Mouse (Mus musculus) granulocyte monocyte progenitor cell, adult 5-6 weeks (primary cell): Measurements from ENCODE around the gene Bpnt1. TPM values are rescaled to one million over a fixed set of nuclear protein-coding genes. Genes with fewer than 3 reads are reported as not detected.
A peak's percentile ranks its signal among the peaks of the same experiment; 100 is the strongest.

ENCODE experiments used
- ATAC-seq: replicated peaks from 2 replicates; pipeline ENCODE4 v1.8.0; 2016; ENCODE audit warnings: mild to moderate bottlenecking, moderate TSS enrichment, inconsistent platforms; ENCODE audit not compliant: poor library complexity, severe bottlenecking
- total RNA-seq, 2 experiments: library from RNA; stranded (forward) in 1 of 2; stranded (reverse) in 1 of 2; fragments of 200-712, 200-1000 nt in 1 of 2; fragments of >200 nt in 1 of 2; fragmentation: Nextera tagmentation in 1 of 2; gene quantifications; 2 replicates each; pipeline ENCODE4 v1.2.3; 2014 to 2017

Bpnt1 gene
- total RNA-seq, 2 experiments from 2014 or later: 14.1 to 18.6 TPM

DNA sequence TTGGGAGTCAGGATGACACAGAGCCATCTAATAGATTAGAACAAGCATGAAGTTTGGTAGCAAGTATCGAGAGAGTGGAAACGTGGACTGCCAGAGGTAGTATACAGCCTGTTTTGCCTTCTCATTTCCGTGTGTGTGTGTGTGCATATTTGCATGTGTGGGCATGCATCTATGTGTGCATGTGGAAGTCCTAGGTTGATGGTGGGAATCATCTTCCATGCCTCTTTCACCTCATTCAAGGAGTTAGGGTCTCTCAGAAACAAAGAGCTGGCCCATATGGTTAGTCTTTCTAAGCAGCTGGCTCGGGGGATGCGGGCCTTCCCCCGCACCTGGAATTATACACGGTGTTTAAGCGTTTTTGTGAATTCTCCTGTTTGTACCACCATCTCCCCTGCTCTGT, 2.1 kb upstream of the Bpnt1 start:
- no peak for ATAC-seq

DNA sequence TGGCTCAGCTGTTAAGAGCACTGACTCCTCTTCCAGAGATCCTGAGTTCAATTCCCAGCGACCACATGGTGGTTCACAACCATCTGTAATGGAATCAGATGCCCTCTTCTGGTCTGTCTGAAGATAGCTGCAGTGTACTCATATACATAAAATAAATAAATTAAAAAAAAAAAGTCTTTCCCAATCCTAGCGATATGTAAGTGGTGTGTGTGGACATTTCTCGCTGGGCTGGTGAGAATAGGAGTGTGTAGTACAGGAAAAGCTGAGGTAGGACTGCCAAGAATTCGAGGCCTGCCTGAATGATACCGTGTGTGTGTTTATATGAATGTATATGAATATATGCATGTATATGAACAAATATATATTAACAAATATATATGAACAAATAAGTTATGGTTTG, 585 bp upstream of the Bpnt1 start:
- peak; percentile 26 for ATAC-seq

DNA sequence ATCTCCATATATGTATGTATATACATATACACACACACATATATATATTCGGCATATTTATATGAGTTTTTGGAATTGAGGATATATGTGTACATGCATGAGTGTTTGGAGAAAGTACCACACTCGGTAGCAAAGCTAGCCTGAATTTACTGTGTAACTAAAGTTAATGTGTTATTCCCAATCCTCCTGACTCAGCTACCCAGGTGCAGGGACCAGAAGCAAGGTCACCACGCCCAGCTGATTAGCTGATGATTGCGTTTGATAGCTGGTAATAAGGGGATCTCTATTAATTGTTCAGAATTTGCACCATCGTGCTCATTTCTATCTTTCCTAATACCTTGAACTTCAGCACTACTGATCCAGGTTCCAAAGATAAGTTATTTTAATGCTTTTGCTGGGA, 1.7 kb downstream of the Bpnt1 start:
- no peak for ATAC-seq

DNA sequence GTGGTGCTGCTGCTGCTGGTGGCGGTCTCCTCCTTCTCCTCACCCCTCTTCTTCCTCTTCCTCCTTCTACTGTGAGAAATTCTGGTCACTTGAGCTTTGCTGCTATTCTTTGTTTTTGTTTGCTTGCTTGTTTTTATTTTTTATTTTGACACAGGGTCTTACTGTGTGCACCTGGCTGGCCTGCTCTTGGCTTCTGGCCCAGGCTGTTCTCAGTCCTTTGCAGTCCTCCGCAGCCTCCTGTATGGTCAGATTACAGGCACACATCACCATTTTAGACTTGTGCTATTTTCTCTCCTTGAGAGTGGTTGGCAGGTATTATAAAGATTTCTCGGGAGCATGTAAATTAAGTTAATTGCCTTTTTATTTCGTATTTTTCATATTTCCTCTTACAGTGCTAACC, 2.2 kb downstream of the Bpnt1 start:
- no peak for ATAC-seq

DNA sequence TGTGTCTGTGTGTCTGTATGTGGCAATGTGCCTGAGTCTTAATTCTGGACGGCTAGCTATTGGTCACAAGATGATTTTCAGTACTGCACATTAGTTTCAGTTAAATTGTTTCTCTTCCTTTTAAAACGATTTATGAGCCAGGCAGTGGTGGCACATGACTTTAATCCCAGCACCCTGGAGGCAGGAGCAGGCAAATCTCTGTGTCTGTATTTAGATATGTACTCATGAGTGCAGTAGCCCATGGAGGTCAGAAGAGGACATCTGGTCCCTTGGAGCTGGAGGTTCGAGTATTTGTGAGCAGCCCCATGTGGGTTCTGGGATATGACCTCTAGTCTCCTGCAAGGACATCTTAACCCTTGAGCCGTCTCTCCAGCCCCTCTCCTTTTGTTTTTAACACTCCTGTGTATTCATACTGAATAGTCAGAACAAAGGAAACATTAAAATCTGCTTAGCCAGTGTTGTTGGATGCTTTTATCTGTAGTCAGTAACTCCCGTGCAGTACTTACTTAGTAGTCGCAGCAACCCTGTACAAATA, 3.3 kb downstream of the Bpnt1 start:
- no peak for ATAC-seq

DNA sequence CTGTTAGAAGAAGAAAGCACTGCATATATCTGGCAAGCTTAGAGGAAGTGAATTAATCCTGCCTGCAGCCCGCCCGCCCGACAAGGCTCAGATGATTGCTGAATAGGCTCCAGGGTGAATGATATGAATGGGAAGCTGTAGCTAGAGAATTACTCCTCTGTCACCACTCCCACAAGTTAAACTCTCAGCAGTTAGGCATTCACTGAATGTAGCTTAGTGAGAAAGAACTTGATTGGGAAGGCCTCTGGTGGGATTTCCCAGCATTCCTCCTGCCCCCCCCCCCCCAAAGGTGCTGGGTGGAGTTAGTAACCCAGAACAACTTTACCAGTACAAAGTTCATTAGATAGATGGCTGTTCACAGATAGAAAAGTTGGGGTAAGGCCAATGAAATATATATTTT, 4.6 kb downstream of the Bpnt1 start:
- no peak for ATAC-seq

DNA sequence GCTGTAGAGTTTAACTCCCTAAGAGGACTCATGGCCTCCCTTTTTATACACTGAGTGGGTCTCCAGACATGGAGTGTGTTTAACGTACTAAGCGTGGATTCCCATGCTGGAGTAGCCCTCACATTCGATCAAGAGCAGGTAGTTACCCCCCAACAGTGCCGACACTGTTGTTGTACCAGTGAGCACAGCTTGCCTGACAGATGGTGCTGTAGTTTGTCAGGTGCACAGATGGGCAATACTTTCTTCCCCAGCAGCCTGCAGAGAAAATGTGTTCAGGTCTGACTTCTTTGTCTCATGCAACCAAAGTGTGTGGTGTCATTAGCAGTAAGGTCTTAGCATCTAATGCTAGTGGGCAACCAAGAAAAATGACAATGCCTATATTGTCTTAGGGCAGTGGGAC, 10.5 kb downstream of the Bpnt1 start:
- no peak for ATAC-seq

DNA sequence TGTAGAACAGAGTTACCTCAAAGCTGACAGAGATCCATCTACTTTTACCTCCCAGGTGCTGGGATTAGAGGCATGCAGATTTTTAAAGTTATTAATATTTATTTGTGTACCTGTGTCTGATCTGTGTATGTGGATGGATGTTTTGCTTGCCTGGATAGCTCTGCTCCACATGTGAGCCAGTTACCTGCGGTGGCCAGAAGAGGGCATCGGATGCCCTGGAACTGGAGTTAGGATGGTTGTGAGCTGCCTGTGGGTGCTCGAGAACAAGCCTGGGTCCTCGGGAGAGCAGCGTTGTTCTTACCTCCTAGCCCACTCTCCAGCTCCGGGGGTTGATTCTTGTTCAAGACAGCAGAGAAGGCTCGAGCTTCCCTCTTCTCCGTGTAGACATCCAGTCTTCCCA, 11.5 kb downstream of the Bpnt1 start:
- ATAC-seq: peak; percentile 53

DNA sequence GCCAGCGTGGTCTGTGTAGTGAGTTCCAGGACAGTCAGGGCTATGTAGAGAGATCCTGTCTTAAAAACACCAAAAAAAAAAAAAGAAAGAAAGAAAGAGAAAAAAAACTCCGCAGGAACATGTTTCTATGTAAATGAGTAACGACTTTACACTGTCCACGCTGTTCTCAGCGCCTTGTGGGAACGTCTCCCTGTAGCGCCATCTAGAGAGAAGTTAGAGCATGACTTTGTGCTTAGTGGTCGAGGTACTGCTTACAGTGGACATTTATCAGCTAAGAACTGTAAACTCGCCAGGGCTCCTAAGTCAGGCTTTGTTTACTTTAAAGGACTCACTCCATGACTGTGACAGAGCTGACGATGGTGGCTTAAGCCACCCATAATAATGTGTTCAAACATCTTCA, 14.2 kb downstream of the Bpnt1 start:
- ATAC-seq: peak; percentile 63

DNA sequence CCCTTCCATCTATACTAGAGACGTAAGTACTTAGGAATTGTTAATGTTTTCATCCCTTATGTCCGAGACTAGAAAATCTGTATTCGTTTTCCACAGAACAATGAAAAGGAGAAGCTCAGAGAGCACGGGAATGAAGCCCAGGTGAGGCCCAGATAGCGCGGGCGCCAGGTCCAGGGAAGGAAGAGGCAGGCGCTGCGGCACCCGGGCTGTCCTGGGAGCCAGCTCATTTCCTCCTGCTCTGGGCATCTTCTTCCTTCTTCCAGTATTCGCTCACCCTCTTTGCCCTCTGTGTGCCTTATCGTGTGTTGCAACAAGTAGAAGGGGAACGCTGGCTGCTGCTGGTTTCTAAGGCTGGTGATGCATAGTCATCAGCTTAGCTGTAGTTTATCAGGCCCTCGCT, 17.8 kb downstream of the Bpnt1 start:
- ATAC-seq: no peak

DNA sequence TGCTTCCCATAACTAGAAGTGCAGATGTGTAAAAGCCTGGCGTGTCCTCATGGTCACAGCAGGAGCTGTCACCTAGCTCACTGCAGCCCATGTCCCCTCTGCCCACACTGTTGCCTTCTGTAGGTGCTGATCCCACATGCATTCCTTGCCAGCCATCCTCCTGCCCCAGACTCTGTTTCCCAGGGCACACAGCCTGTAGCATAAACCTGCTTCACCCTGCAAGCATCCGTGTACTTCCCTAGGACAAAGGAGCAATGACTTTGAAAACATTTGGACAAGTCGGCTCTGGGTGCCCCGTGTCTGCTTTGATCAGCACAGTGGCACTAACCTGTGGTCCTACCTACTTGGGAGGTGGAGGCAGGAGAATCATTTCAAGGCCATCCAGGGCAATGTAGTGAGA, 18.7 kb downstream of the Bpnt1 start:
- no peak for ATAC-seq

DNA sequence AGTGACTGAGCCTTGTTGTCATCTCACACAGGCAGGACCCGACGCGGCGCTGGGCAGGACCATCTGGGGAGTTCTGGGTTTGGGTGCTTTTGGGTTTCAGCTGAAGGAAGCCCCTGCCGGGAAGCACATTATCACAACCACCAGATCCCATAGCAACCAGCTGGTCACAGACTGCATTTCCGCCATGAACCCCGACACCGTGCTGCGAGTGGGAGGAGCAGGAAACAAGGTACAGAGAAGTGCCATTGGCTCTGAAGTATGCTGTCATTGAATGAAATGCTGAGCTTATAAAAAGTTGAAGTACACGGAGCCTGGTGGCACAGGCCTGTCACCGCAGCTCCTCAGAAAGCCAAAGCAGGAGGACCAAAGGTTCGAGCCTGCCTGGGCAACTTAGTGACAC, 20.2 kb downstream of the Bpnt1 start:
- ATAC-seq: peak; percentile 66

DNA sequence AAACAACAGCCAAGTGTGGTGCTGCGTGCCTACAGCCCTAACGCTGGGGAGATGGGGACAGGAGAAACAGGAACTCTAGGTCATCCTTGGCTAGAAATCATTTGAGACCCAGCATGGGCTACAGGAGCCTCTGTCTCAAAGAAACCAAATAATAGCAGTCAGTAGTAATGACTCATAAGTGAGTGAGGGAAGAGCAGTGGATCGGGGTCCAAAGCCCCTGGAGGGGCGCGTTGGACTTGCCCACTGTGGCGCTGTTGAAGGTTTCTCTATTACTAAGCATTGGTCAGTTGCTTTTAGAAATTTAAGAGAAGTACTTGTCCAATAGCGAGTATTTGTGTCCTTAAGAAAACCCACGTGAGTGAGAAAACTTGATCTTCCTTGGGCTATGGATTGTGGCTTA, 21.4 kb downstream of the Bpnt1 start:
- no peak for ATAC-seq

DNA sequence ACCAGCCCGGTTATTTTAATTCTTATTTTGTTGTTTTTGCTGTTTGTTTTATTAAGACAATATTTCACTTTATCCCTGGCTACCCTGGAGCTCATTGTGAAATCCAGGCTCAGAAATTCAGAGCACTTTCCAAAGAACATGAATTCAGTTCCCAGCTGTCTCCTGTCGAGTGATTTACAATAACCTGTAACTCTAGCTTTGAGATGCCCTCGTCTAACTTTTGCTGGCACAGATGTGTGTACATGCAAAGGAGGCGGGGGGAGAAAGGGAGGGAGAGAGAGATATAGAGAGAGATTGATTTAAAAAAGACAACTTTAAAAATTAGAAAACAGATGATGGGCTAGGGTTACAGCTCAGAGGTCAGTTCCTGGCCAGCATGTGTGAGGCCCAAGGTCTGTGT, 22.8 kb downstream of the Bpnt1 start:
- ATAC-seq: no peak

DNA sequence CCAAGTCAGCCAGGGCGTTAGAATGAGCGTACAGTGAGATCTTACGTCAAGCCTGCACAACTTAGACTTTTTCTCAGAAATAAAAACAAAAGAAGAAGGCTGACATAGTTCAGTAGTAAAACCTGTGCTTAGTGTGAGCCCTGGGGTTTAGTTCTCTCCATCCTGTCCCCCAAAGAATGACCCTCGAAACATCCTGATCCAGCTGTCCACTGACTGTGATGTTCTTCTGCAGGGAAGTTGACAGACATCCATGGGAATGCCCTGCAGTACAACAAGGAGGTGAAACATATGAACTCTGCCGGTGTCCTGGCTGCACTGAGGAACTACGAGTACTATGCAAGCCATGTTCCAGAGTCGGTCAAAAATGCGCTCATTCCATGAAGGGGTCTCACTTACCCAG, 24.3 kb downstream of the Bpnt1 start:
- no peak for ATAC-seq

DNA sequence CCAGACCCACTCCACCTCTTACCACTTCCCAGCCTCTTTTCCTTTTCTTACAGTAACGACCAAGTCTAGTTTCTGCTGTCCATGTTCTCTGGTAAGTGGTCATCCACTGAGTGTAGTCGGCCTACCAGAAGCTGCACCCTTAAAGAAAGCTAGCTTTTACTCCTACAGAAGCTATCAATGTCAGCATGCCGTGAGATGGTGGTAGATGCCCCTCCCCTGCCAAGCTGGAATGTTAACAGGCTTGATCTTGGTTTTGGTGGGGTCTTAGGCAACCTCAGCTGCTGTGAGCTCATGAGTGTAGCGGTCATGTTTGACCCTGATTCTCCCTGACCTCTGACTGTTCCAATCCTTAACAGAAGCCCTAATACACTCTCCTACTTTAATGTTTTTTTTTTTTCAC, 26.3 kb downstream of the Bpnt1 start:
- no peak for ATAC-seq

DNA sequence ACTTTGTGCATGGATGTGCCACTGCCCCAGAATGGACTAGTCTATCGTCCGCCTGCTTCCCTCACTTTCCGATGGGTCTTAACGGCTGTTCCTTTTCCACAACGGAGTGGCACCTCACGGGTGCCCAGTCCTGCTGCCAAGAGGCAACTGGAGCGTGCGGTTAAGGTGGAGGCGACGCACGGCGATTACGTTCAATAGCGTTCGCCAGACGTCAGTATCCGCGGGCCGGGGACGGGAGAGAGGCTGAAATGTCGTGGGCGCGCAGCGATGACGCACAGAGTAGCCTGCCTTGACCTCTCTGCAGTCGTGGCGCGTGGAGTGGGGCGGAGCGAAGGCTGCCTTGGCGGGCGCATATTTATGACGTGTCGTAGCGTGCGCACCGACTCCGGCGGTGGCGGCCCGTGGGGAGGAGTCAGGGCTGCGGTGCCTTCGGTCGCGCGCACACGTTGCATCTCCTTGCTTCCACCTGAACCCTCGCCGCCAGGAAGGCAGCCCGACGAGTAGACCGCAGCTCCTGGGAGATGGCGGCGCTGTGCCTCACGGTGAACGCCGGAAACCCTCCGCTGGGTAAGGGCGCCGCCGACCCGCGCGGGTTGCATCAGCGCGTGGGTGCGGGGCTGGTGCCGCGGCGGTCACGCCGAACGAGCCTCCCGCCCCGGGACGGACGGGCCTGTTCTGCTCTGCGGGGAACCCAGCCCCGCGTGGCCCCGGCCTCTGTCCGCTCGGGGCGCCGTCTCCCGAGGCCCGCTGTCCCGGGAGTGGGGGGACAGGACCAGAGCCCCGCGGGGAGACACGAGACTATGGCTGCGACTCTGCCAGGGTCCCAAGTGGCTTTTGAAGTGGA, 30.9 kb downstream of the Bpnt1 start, which contains the start of gene Eprs:
Eprs (plus strand) TSS at position 368 of the 844 bp plus-strand sequence.
- ATAC-seq: peak; percentile 87

DNA sequence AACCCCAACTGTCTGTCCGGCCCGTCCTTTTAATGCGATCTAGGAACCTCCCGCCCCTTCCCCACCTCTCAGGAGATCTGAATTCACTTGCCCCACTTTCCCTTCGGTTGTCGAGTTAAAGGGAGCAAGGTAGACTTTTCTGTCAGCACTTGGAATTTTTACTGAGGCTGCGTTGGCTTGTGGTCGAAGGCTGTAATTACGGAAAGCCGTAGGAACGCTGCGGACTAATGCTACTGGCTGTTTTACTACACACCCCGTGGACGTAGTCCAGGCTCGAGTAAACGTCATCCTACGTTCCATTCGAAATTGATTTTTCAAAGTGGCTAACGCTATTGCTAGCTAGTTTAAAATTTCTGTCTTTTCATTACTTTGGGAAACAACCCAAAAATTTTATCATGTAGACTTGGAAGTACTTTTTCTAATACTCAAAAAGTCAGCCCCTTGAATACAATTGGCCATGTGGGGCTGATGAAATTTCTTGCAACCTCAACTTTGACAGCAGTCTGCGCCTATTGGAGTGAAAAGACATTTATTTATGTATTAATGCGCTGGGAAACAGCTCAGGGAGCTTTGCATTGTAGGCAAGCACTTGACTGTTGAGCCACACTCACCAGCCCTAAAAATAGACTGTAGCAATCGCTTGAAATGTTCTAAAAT, 31.7 kb downstream of the Bpnt1 start:
- ATAC-seq: peak; percentile 59

DNA sequence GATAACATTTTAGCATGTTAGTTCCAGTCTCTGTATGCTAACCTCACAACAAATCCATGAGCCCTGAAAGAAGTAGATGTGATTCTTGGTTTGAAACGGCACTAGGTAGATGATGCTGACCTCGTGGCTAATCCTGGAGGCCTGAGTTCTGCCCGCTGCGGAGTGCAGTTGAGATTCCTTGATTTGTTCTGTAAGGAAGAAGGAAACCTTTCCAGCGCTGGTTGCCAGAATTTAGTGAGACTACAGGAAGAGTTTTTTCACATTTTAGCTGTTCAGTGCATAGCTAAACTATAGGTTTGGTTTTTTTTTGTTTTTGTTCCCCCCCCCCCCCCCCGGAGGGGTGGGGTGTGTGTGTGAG, 32.2 kb downstream of the Bpnt1 start:
- no peak for ATAC-seq

DNA sequence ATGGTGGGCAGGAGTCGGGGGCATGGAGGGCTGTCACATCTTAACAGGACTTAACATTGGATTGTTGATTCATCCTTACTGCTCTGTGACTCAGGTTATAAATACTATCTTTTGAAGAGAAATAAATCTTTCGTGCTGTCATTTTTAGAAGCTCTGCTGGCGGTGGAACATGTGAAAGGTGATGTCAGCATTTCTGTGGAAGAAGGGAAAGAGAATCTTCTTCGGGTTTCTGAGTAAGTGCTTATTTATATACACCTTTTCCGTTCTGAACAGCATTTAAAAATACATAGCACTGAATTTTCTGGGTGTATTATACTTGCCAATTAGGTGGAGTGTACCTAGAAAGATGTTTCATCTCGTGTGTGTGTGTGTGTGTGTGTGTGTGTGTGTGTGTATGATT, 35.4 kb downstream of the Bpnt1 start:
- no peak for ATAC-seq

DNA sequence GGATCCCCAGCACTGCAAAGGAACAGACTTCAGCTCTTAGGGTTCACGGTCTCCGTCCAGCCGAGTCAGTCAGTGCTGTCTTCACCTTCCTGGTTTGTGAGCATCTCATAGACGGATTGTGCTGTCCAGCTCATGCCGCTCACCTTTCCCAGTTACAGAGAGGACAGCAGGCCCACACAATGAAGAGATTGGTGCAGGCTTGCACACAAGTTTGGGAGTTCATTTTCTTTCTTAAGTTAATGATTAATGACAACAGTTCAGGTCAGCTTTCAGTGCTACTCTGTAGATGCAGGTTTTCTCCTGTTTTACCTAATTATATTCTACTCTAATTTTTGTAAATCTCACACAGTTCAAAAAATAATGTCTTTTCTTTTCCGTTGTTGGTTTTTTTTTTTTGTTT, 38.0 kb downstream of the Bpnt1 start:
- no peak for ATAC-seq

DNA sequence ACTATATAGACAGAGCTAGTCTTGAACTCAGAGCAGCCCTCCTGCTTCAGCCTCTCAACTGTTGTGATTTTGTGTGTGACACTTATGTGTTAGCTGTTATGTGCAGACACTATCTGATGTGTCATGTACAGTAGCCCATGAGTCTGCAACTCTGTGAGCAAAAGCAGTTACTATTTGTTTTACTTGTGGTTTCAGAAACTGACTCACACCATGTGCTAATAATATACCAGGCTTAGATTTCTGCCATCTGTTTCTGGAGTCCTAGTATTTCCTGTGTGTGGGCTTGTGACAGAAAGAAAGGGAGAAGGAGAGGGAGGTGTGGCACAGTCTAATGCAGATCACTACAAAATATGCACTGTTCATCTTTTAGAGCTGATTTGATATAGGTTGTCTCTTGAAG, 44.4 kb downstream of the Bpnt1 start:
- ATAC-seq: peak; percentile 33
